Mouse (Mus musculus): Measurements from ENCODE around the gene Sh3d19. TPM values are rescaled to one million over a fixed set of nuclear protein-coding genes. Genes with fewer than 3 reads are reported as not detected.

Sh3d19 gene
- total RNA-seq, 2 experiments from 2014 or later: 23.0 to 32.4 TPM

- DNase-seq: no peak
- intact Hi-C loops (cut with DNase I): no loop called here
These were observed 53.3 kb downstream of the Sh3d19 start for GRCm38 (mm10) chr3:86024065-86024795.

DNA sequence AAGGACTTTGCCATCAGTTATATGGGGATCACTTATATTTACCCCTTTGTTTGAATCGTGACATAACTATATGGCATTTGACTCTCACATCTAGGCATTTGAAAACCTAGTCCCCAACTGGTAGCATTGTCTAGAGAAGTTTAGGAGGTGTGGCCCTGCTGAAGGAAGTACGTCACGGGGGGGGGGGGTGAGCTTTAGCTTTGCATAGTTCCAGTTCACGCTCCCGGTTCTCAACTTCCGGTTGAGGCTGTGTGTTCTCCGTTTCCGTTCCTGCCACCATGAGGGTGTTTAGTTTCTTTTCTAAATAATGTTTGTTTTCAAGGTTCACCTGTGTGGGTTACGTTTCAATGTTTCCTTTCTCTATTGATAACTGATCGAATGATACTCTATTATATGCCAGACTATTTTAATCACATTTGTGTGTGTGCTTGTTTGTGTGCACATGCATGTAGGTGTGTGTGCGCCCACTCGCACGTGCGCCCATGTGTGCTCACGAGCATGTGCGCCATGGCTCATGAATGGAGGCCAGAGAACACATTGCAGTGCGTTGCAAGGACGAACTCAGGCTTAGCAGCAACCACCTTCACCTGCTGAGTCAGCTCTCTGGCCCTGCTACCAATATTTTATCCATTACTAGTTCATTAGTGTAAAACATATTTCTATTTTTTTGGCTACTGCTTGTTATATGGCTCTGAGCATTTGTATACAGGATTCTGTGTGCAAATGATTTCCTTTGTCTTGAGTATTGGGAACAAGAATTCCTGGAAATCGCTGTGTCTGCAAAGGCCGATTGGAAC is 54.6 kb downstream of the Sh3d19 start:
- intact Hi-C loops (cut with DNase I): no loop called here

DNA sequence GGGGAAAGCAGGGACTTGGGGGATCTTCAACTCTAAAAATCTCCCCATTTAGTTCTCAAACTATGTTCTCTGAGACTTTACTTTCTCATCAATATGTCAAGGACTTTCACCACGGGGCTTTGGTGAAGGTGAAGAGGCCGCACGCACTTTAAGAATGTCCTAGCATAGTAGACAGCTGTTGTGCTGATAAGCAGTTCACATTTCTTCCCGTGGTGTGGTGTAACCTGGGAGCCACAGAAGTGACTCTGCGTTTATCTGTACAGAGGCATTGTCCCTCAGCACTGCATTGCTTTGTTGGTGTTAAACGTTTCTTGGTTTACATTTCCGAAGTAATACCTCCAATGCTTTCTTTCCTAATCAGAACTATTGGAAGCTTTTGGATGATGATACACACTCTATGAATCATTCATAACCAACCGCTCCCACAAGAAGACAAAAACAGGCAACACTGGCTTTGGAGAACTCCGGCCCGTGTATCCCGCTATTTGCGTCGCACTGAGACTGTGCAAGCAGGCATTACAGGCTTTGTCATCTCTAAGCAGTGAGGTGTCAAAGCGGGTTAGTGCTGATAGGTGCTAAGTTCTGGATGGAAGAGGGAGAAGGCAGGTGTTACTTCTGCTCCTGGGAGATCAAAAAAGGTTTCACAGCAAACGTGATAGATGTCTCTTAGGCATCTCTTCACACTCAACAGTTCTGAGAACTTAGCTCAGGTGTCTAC is 57.9 kb downstream of the Sh3d19 start:
- DNase-seq: no peak
- intact Hi-C loops (cut with DNase I): no loop called here

More for the DNA sequence above, 54.6 kb downstream of the Sh3d19 start:
- DNase-seq: no peak

- intact Hi-C loops (cut with DNase I): no loop called here
These were observed 59.7 kb downstream of the Sh3d19 start for GRCm38 (mm10) chr3:86030566-86030965.

GRCm38 (mm10) chr3:86033455-86034090 is 62.7 kb downstream of the Sh3d19 start:
- no peak for DNase-seq
- intact Hi-C loops (cut with DNase I): no loop called here

More at GRCm38 (mm10) chr3:86030566-86030965, 59.7 kb downstream of the Sh3d19 start:
- no peak for DNase-seq

GRCm38 (mm10) chr3:86037926-86038484 is 67.1 kb downstream of the Sh3d19 start:
- intact Hi-C loops (cut with DNase I): no loop called here
- no peak for DNase-seq

GRCm38 (mm10) chr3:86038648-86039047 is 67.7 kb downstream of the Sh3d19 start:
- peak; percentile 53 to 66 for DNase-seq
- intact Hi-C loops (cut with DNase I): no loop called here

GRCm38 (mm10) chr3:86040286-86041201 is 69.6 kb downstream of the Sh3d19 start:
- DNase-seq: peak; percentile 18 to 53
- intact Hi-C loops (cut with DNase I): no loop called here

DNA sequence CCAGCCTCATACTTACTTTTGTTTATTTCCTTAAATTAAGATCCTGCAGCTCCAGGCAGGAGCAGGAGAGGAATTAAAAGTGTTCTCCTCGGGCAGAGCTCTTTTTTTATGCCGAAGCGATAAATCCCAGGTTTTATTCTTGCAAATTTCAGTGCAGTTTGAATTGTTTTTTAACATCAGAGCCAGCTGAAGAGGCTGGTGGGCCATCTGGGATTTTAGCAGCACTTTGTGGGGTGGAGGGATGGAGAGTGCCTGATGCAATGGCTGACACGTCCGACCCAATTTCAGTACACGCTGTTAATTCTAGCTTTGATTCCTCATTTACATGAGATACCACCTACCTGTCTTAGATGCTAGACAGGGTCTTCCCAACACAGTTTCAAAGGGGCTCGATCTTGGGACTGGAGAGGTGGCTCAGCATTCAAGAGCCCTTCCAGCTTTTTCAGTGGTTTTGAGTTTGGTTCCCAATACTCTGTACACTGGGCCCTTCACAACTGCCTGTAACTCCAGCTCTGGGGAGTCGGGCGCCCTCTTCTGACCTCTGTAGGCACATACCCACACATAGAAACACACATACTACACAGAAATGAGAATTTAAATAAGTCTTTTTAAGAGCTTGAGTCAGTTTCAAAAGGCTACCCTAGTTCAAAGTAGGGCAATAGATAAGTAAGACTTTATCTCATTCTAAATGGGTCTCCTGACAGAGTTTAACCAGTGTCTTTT is 76.9 kb downstream of the Sh3d19 start:
- no peak for DNase-seq
- intact Hi-C loops (cut with DNase I): no loop called here

DNA sequence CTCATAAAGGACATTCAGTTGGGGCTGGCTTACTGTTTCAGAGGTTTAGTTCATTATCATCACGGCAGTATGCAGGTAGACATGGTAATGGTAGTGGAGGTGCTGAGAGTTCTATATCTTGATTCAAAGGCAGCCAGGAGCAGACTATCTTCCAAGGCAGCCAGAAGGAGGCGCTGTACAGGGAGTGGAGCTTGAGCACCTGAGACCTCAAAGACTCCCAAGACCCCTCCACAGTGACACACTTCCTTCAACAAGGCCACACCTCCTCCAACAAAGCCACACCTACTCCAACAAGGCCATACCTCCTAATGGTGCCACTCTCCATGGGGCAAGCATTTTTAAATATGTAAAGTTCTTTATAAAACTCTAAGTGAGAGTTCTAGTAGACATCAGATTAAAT is 78.1 kb downstream of the Sh3d19 start:
- DNase-seq: no peak
- intact Hi-C loops (cut with DNase I): no loop called here

DNA sequence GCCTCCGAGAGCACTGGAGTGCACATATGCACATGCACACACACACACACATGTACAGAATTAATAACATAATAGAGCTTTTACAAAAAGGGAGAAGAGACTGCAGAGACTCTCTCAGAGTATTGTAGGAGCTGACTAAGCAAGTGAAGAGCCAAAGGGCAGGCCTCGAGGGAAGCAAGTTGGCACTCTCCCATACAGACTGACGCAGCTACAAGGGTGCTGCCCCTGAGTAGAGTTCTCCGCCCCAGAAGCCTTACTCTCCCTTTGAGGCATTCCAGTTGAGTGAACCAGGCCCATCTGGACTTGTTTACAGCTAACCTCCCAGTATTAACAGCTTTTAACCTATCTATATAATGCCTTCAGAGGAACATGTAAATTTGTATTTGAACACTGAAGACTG is 85.8 kb downstream of the Sh3d19 start:
- intact Hi-C loops (cut with DNase I): no loop called here

GRCm38 (mm10) chr3:86057436-86058095 is 86.7 kb downstream of the Sh3d19 start:
- no peak for DNase-seq
- intact Hi-C loops (cut with DNase I): no loop called here

More for the DNA sequence above, 85.8 kb downstream of the Sh3d19 start:
- DNase-seq: peak; percentile 64 to 67

GRCm38 (mm10) chr3:86069646-86070250 is 98.8 kb downstream of the Sh3d19 start:
- intact Hi-C loops (cut with DNase I): no loop called here
- no peak for DNase-seq

DNA sequence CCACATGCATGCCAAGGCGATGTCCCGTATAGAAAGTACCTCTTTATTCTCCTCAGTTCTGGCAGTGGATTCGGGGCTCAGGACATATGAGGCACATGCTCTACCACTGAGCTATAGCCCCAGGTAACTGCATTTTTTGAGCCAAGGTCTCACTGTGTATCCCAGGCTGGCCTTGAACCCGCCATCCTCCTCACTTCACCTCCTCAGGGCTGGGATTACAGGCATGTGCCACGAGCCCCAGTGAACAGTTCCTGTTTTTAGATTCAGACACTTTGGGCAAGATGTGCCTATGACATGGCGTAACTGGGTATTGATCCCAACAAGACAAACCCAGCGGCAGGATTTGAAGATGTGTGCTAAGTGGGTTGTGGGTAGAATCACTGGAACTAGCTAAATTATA is 99.9 kb downstream of the Sh3d19 start:
- DNase-seq: no peak

GRCm38 (mm10) chr3:86072066-86072465 is 101.2 kb downstream of the Sh3d19 start:
- intact Hi-C loops (cut with DNase I): no loop called here
- no peak for DNase-seq

More for the DNA sequence above, 99.9 kb downstream of the Sh3d19 start:
- intact Hi-C loops (cut with DNase I): no loop called here

DNA sequence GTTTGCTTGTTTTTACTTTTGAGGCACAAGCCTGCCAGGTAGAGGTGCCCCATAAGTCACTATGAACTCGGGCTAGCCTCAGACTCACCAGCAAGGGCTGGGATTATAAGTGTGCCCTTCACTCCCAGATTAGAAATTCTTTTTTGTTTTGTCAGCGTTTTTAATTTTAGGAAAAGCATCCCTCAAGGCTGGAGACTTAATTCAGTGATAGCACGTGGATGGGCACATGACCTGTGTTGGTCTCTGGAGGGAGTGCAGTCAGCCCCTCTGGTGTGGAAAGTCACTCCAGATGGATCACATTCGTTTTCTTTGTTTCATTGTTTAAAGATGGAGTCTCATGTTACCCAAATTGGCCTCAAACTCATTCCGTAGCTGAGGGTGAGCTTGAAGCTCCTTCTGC is 102.0 kb downstream of the Sh3d19 start:
- DNase-seq: no peak
- intact Hi-C loops (cut with DNase I): no loop called here

GRCm38 (mm10) chr3:86075593-86075992 is 104.7 kb downstream of the Sh3d19 start:
- intact Hi-C loops (cut with DNase I): no loop called here
- DNase-seq: no peak
